Mouse (Mus musculus) heart, embryonic 16.5 days (tissue): ENCODE data around the gene Gm5737. TPM values are rescaled to one million over a fixed set of nuclear protein-coding genes. Genes with fewer than 3 reads are reported as not detected.
A peak's percentile ranks its signal among the peaks of the same experiment; 100 is the strongest.

ENCODE experiments used
- ATAC-seq: fragments of 200-750 bp; cut with Nextera tagmentation; replicated peaks from 2 replicates; pipeline ENCODE4 v1.8.0; 2017; ENCODE audit warnings: moderate number of reproducible peaks; ENCODE audit not compliant: insufficient read depth, low FRiP score; ENCODE audit errors: extremely low read depth
- H3K27ac ChIP-seq: fragments of 300-500 bp; sonication (generic); 2 replicates; pipeline ENCODE4 v1.5.1; 2014; ENCODE audit warnings: mild to moderate bottlenecking, low read length, control low read depth, moderate library complexity
- H3K27me3 ChIP-seq: fragments of 300-500 bp; sonication (generic); 2 replicates; pipeline ENCODE4 v1.6.1; 2014; ENCODE audit warnings: low read length, mixed read lengths; ENCODE audit not compliant: control insufficient read depth, insufficient read depth
- H3K36me3 ChIP-seq: fragments of 300-500 bp; sonication (generic); 2 replicates; pipeline ENCODE4 v1.6.1; 2014; ENCODE audit not compliant: control insufficient read depth, insufficient read depth
- H3K4me1 ChIP-seq: fragments of 300-500 bp; sonication (generic); 2 replicates; pipeline ENCODE4 v1.6.1; 2014; ENCODE audit warnings: low read length, mixed read lengths; ENCODE audit not compliant: control insufficient read depth, insufficient read depth
- H3K4me2 ChIP-seq: fragments of 300-500 bp; sonication (generic); 2 replicates; pipeline ENCODE4 v1.6.1; 2014; ENCODE audit warnings: low read depth, mild to moderate bottlenecking, control low read depth, low read length
- H3K4me3 ChIP-seq: fragments of 300-500 bp; sonication (generic); 2 replicates; pipeline ENCODE4 v1.5.1; 2014; ENCODE audit warnings: mild to moderate bottlenecking, control low read depth, low read length
- H3K9ac ChIP-seq: fragments of 300-500 bp; sonication (generic); 2 replicates; pipeline ENCODE4 v1.6.1; 2014; ENCODE audit warnings: low read length, control low read depth
- H3K9me3 ChIP-seq: fragments of 300-500 bp; sonication (generic); replicated peaks from 2 replicates; pipeline ENCODE4 v1.6.1; 2016; ENCODE audit warnings: low read length; ENCODE audit not compliant: control insufficient read depth
- WGBS: fragments of 180-500 bp; shearing (Covaris S2); extraction: QIAGEN DNeasy Blood & Tissue Kit; methylation state at CpG from one replicate; pipeline ENCODE4 v1.1.7; 2014; 5-methylcytosine and 5-hydroxymethylcytosine counted together
- polyA plus RNA-seq: library from polyadenylated mRNA; unstranded; fragments of >200 nt; fragmentation: Nextera tagmentation; extraction: Ambion mirVana; gene quantifications from 2 replicates; pipeline ENCODE4 v1.2.1, GENCODE M21; 2015

Gene Gm5737
- polyA plus RNA-seq, 1 experiment from 2014 or later: not detected

GRCm38 (mm10) chr7:120836361-120836760, 24.2 kb downstream of the Gm5737 start:
- peak overlapping the region; percentile 75 for H3K4me2 ChIP-seq
- H3K9ac ChIP-seq: no peak overlapping the region; the same call in none of the 2 replicates
- H3K27me3 ChIP-seq: no peaks in the 10 kb centered on the region
- H3K4me1 ChIP-seq: 0 out of 2 replicates have a peak, but pooled peaks cover 4% of the 10 kb centered on the region
- no peak for ATAC-seq
- H3K27ac ChIP-seq: no peak overlapping the region
- no peaks in the 10 kb centered on the region for H3K36me3 ChIP-seq
- peak overlapping the region; percentile 81 for H3K4me3 ChIP-seq
- WGBS: 8% methylated on average over 12 of the region's 12 CpGs
- no peaks in the 10 kb centered on the region for H3K9me3 ChIP-seq

- Histone ChIP-seq H3K4me1 (0 out of 2 replicates have a peak, but pooled peaks cover 4% of the 10 kb centered on the region), H3K9me3 (no peaks in the 10 kb centered on the region), H3K4me3 (no peak overlapping the region), H3K4me2 (no peak overlapping the region), H3K27ac (no peak overlapping the region), H3K36me3 (no peaks in the 10 kb centered on the region), H3K9ac (no peak overlapping the region), H3K27me3 (no peaks in the 10 kb centered on the region)
- no peak for ATAC-seq
- WGBS: 55% methylated on average over 5 of the region's 5 CpGs
Measured at GRCm38 (mm10) chr7:120838436-120839160, 26.4 kb downstream of the Gm5737 start.

- no peaks in the 10 kb centered on the region for H3K36me3 ChIP-seq
- no peak for ATAC-seq
- H3K9ac ChIP-seq: no peak overlapping the region
- H3K27me3 ChIP-seq: no peaks in the 10 kb centered on the region
- 72% methylated on average over 2 of the region's 2 CpGs for WGBS
- no peaks in the 10 kb centered on the region for H3K9me3 ChIP-seq
- no peak overlapping the region for H3K27ac ChIP-seq
- no peak overlapping the region for H3K4me2 ChIP-seq
- peaks cover 8% of the 10 kb centered on the region; the same call in 1 of the 2 replicates for H3K4me1 ChIP-seq
- no peak overlapping the region for H3K4me3 ChIP-seq
Measured at GRCm38 (mm10) chr7:120839786-120840185, 27.6 kb downstream of the Gm5737 start.

GRCm38 (mm10) chr7:120842345-120843036, 30.3 kb downstream of the Gm5737 start, which contains the start of gene Eef2k:
TSS of gene Eef2k (plus strand) at chr7:120842831.
- ATAC-seq: peak; percentile 94
- Histone ChIP-seq H3K4me2 (peak within 1 kb of the TSS; percentile 77), H3K27ac (peak within 1 kb of the TSS; percentile 98), H3K9ac (peak within 1 kb of the TSS; percentile 97), H3K36me3 (0 out of 2 replicates have a peak, but pooled peaks cover 2% of the 10 kb centered on the region), H3K4me1 (peaks cover 14% of the 10 kb centered on the region; the same call in 1 of the 2 replicates), H3K27me3 (no peaks in the 10 kb centered on the region), H3K9me3 (no peaks in the 10 kb centered on the region), H3K4me3 (peak within 1 kb of the TSS; percentile 92)
- WGBS: 3% methylated on average over 33 of the region's 35 CpGs

- Histone ChIP-seq H3K4me3 (peak overlapping the region; percentile 92), H3K36me3 (0 out of 2 replicates have a peak, but pooled peaks cover 2% of the 10 kb centered on the region), H3K27ac (peak overlapping the region; percentile 98), H3K9me3 (no peaks in the 10 kb centered on the region), H3K9ac (peak overlapping the region; percentile 97), H3K4me1 (peaks cover 14% of the 10 kb centered on the region; the same call in 1 of the 2 replicates), H3K4me2 (peak overlapping the region; percentile 77), H3K27me3 (no peaks in the 10 kb centered on the region)
- peak; percentile 79 for ATAC-seq
- WGBS: under 1% methylated on average over 40 of the region's 40 CpGs
Measured at GRCm38 (mm10) chr7:120843037-120843621, 31.0 kb downstream of the Gm5737 start.

- Histone ChIP-seq H3K9ac (peak overlapping the region; percentile 97), H3K4me3 (peak overlapping the region; percentile 92), H3K4me1 (peaks cover 12% of the 10 kb centered on the region), H3K9me3 (no peaks in the 10 kb centered on the region), H3K27ac (peak overlapping the region; percentile 98), H3K36me3 (0 out of 2 replicates have a peak, but pooled peaks cover 2% of the 10 kb centered on the region), H3K4me2 (peak overlapping the region; percentile 77), H3K27me3 (no peaks in the 10 kb centered on the region)
- 11% methylated on average over 16 of the region's 16 CpGs for WGBS
- ATAC-seq: no peak
Measured at GRCm38 (mm10) chr7:120843852-120844435, 31.8 kb downstream of the Gm5737 start.

- Histone ChIP-seq H3K9ac (peak overlapping the region; percentile 97), H3K9me3 (no peaks in the 10 kb centered on the region), H3K27me3 (no peaks in the 10 kb centered on the region), H3K27ac (no peak overlapping the region), H3K4me3 (peak overlapping the region; percentile 92), H3K4me2 (peak overlapping the region; percentile 77), H3K4me1 (peaks cover 12% of the 10 kb centered on the region), H3K36me3 (0 out of 2 replicates have a peak, but pooled peaks cover 2% of the 10 kb centered on the region)
- WGBS: 55% methylated on average over 9 of the region's 9 CpGs
- no peak for ATAC-seq
Measured at GRCm38 (mm10) chr7:120844689-120845088, 32.5 kb downstream of the Gm5737 start.

GRCm38 (mm10) chr7:120848831-120849512, 36.8 kb downstream of the Gm5737 start:
- Histone ChIP-seq H3K9ac (no peak overlapping the region), H3K27ac (no peak overlapping the region), H3K9me3 (no peaks in the 10 kb centered on the region), H3K4me3 (no peak overlapping the region), H3K4me2 (no peak overlapping the region), H3K36me3 (0 out of 2 replicates have a peak, but pooled peaks cover 2% of the 10 kb centered on the region), H3K4me1 (peaks cover 31% of the 10 kb centered on the region), H3K27me3 (no peaks in the 10 kb centered on the region)
- no peak for ATAC-seq
- 82% methylated on average over 3 of the region's 3 CpGs for WGBS
